ENCODE assay signal across 15 mouse cellular contexts in the genomic region with DNA sequence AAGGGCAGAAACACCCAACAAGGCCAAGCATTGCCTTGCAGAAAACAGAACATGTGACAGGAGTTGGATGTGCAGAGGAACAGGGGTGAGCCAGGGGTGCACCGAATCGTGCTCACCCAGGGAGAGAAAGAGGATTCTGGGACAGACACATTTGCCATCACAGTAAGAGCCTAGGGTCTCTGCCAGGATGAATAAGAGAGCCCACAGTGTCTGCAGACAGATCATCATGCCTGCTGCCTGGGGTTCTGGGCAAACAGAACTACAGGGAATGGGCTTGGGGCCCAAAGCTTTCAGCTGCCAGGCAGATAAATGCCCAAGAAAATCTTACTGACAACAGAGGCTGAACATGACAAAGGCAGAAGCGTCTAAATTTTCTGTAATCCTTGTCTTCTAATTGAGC. TPM values are rescaled to one million over a fixed set of nuclear protein-coding genes. Genes with fewer than 3 reads are reported as not detected.
DNase-seq lines count a peak whose midpoint lies in the region; ATAC-seq lines count a peak whose summit lies in the region.
"Had no signal": no experiment of that assay in that cellular context is flagged by ENCODE, and none has a peak within 500 bp of the region (broad histone marks: within the 10 kb centered on the region; RNA-seq: fewer than 3 reads in every experiment).

No protein-coding gene starts in this region.

- 72% methylated on average over 3 of the region's 3 CpGs for WGBS in hindbrain, embryonic 14.5 days
- 90% methylated on average over 3 of the region's 3 CpGs for WGBS in hindbrain, embryonic 13.5 days
- 91% methylated on average over 3 of the region's 3 CpGs for WGBS in neural tube, embryonic 15.5 days

- H3K9ac ChIP-seq in hindbrain, embryonic 14.5 days = no peak overlapping the region
- no peak overlapping the region for H3K9ac ChIP-seq in hindbrain, embryonic 13.5 days
- H3K9ac ChIP-seq in neural tube, embryonic 15.5 days (replicated peaks) = no peak overlapping the region
- H3K9ac ChIP-seq: lung, embryonic 14.5 days had no signal

- H3K4me1 ChIP-seq in hindbrain, embryonic 14.5 days (replicated peaks; ENCODE audit: control insufficient read depth, insufficient read depth, low read length) = 0 out of 2 replicates have a peak, but pooled peaks cover 3% of the 10 kb centered on the region
- peaks cover 5% of the 10 kb centered on the region; the same call in 1 of the 2 replicates for H3K4me1 ChIP-seq in hindbrain, embryonic 13.5 days (replicated peaks)
- peaks cover 6% of the 10 kb centered on the region for H3K4me1 ChIP-seq in neural tube, embryonic 15.5 days

- peak; percentile 63 for ATAC-seq in hindbrain, embryonic 14.5 days (ENCODE audit: low FRiP score)
- no peak for ATAC-seq in hindbrain, embryonic 13.5 days (ENCODE audit: low FRiP score)
- peak; percentile 42; the same call in 1 of the 2 replicates for ATAC-seq in neural tube, embryonic 15.5 days (ENCODE audit: low FRiP score)
- ATAC-seq: CD4-positive, CD25-positive, alpha-beta regulatory T cell, adult 4 months had no signal

- no peaks in the 10 kb centered on the region for H3K27me3 ChIP-seq in hindbrain, embryonic 14.5 days (ENCODE audit: control insufficient read depth, insufficient read depth, low read length)
- H3K27me3 ChIP-seq in hindbrain, embryonic 13.5 days = no peaks in the 10 kb centered on the region
- no peaks in the 10 kb centered on the region for H3K27me3 ChIP-seq in neural tube, embryonic 15.5 days (replicated peaks)

- no peaks in the 10 kb centered on the region for H3K36me3 ChIP-seq in hindbrain, embryonic 14.5 days (replicated peaks; ENCODE audit: control insufficient read depth, insufficient read depth)
- H3K36me3 ChIP-seq in hindbrain, embryonic 13.5 days = no peaks in the 10 kb centered on the region
- no peaks in the 10 kb centered on the region for H3K36me3 ChIP-seq in neural tube, embryonic 15.5 days

- DNase-seq in hindbrain, embryonic 14.5 days (ENCODE audit: low spot score) = no peak
- DNase-seq in neural tube, embryonic 10.5 days (ENCODE audit: extremely low spot score, low spot score) = no peak
- peak; percentile 54 for DNase-seq in cerebellum, adult 8-10 months
- no peak for DNase-seq in kidney, postnatal 14 days
- DNase-seq in frontal cortex, postnatal 14 days (ENCODE audit: low spot score in 2 of 2) = no peak
- DNase-seq: adrenal gland, postnatal 10 days; embryo, embryonic 11 days; heart, adult 18-20 months; lung, embryonic 14.5 days; right cerebral cortex, postnatal 4 days had no signal

- H3K27ac ChIP-seq in hindbrain, embryonic 14.5 days = no peak overlapping the region
- no peak overlapping the region for H3K27ac ChIP-seq in hindbrain, embryonic 13.5 days
- H3K27ac ChIP-seq in neural tube, embryonic 15.5 days (replicated peaks) = no peak overlapping the region

- H3K9me3 ChIP-seq in hindbrain, embryonic 14.5 days (ENCODE audit: control insufficient read depth, low read length) = no peaks in the 10 kb centered on the region
- no peaks in the 10 kb centered on the region for H3K9me3 ChIP-seq in hindbrain, embryonic 13.5 days
- no peaks in the 10 kb centered on the region for H3K9me3 ChIP-seq in neural tube, embryonic 15.5 days (replicated peaks)

- no peak overlapping the region for H3K4me2 ChIP-seq in hindbrain, embryonic 14.5 days (replicated peaks)
- no peak overlapping the region for H3K4me2 ChIP-seq in hindbrain, embryonic 13.5 days
- H3K4me2 ChIP-seq in neural tube, embryonic 15.5 days = no peak overlapping the region
- H3K4me2 ChIP-seq: liver, embryonic 11.5 days; lung, embryonic 14.5 days had no signal

- no peak overlapping the region for H3K4me3 ChIP-seq in hindbrain, embryonic 14.5 days (replicated peaks; ENCODE audit: low read length)
- no peak overlapping the region for H3K4me3 ChIP-seq in hindbrain, embryonic 13.5 days
- H3K4me3 ChIP-seq in neural tube, embryonic 15.5 days (replicated peaks) = no peak overlapping the region

RNA-seq across cellular contexts. Expression of a gene that starts 14.9 kb away (rescaled TPM):
- polyA plus RNA-seq in hindbrain, embryonic 14.5 days (2014; fragmentation: Nextera tagmentation; extraction: Ambion mirVana) = 0.55 and 0.70 TPM in 2 replicates
- polyA plus RNA-seq in hindbrain, embryonic 13.5 days (2015; fragmentation: Nextera tagmentation; extraction: Ambion mirVana) = 0.25 and 0.40 TPM in 2 replicates
- 6.2 and 7.2 TPM in 2 replicates for polyA plus RNA-seq in neural tube, embryonic 15.5 days (2015; fragmentation: Nextera tagmentation; extraction: Ambion mirVana)
- polyA plus RNA-seq: liver, embryonic 11.5 days; neural tube, embryonic 14.5 days had no signal
